Mouse (Mus musculus): ENCODE data around the gene Rgs8.

Rgs8 gene

DNA sequence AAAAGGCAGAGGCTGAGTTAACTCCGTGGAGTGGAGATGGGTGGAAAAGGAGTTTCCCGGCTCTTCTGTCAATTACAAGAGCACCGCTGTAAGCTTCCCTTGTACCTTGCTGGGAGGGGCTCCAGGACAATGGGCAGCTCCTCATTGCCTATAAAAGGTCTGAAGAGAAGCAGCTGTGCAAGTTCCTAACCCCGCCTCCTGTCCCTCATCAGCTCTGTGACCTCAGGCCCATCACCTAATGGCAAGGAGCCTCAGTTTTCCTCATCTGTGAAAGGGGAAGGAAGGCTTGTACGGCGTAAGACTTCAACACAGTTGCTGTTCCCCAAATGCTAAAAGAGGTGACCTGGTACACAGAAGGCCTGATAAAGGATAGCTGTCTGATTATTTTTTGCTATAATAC lies 24.8 kb downstream of the Rgs8 start:
- DNase-seq = no peak

DNA sequence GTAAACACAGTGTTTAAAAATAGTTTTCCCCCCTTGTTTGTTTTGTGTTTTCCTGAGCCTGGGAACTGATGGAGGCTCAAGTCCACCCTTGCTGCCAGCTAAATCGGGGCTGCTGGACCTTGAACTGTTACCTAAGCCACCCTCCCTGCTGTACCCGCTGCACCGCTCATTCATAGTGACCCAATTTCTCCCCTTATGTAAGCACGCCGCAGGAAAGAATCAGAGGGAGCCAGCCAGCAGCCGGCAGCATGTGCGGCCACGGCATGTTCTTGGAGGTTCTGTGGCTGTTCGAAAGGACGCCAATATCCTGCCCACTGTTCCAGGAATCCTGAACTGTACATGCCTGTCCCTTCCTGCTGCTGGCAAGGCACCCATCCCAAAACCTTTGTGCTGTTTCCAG lies 26.3 kb downstream of the Rgs8 start:
- no peak for DNase-seq

DNA sequence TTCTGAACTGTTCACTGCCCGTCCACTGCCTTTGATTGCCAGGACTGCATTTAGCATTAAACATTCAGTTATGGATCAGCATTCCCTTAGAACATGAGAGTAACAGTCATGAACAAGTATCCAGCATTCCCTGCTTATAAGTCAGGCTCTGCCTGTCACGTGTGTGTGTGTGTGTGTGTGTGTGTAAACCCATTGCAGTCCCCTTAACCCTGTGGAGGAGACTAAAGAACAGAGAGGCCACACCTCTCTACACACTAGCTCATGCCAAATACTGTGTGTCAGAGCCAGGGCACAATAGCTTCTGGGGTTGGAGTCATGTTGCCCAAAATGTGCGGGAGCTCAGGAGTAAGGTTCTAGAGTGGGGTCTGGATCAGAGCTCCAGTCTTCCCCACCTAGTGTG lies 26.8 kb downstream of the Rgs8 start:
- DNase-seq = no peak

DNA sequence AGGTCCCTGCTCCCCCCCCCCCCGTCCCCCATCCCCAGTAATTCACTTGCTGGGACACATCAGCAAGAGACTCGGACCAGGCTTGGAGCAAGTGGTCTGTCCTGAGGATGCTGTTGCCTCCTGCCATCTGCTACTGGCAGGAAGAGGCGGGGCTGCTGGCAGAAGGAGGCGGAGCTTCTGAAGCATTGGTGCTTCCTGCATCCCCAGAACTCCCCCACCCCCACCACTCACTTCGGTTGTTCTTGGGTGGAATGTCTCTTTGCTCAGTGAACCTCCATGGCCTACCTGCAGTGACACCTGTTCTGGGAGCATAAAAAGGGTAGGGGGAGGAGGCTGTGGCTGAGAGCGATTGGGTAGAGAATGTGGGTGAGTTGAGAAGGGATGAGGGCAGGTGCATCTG lies 27.5 kb downstream of the Rgs8 start:
- peak; percentile 72 for DNase-seq

DNA sequence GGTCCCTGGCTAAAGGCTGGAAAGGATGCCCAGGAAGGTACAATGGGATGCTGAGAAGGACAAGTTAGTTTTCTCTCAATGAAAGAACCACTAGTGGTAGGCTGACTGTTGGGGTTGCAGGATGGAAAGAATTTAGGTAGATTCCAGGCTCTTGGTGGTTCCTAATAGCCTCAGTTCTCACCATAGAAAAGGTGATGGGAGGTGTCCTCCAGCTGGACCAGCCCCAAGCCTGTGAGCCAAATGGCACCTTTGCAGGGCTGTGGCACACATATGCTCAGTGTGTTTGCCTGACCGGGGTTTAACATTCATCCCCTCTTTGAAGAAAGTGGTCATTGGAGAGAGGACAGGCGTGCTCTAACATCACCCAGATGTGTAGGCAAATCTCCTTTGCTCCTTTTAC lies 28.2 kb downstream of the Rgs8 start:
- DNase-seq = no peak

DNA sequence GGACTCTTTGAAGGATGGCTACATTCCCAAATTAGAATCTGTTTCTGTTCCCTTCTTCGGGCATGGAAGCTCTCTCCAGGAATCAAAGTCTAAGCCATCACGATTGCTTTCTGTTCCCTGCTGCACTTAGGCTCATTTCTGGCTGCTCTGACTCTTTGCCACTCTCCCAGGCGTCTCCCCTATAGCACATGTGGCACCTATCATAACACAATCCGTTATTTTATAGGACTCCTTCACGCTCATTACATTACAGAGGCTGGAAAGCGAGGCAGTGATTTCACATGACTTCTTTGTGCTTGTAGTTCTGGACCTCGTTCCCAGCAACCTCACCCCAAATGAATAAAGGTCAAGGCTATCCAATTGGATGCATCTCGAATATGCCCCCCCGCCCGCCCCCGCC lies 30.4 kb downstream of the Rgs8 start:
- DNase-seq = no peak

DNA sequence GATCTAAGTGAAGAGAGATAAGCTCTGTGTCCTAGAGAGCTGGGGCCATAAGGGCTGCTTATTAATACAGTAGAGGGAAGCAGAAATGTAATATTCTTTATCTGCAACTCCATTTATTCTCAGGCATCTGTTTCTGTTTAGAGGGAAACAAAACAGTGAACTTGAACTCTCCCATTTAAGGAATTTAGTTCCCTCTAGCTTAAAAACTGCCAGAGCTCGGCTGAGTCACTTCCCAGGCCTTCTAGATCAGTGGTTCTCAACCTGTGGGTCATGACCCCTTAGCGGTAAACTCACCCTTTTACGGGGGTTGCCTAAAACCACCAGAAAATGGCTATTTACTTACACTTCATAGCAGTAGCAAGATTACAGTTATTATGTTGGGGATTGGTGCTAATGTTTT lies 32.8 kb downstream of the Rgs8 start:
- DNase-seq = no peak

DNA sequence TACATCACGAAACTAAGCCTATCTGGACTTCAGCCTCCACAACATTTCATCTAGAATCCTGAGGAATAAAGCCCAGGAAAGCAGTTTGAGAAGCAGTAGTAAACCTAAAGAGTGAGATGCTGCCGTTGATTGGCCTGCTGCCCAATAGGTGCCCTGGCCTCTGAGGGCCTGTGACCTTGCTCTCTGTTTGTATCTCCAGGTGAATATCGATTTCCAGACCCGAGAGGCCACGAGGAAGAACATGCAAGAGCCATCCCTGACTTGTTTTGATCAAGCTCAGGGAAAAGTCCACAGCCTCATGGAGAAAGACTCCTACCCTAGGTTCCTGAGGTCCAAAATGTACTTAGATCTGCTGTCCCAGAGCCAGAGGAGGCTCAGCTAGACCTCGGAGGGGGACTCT lies 39.7 kb downstream of the Rgs8 start:
- no peak for DNase-seq

DNA sequence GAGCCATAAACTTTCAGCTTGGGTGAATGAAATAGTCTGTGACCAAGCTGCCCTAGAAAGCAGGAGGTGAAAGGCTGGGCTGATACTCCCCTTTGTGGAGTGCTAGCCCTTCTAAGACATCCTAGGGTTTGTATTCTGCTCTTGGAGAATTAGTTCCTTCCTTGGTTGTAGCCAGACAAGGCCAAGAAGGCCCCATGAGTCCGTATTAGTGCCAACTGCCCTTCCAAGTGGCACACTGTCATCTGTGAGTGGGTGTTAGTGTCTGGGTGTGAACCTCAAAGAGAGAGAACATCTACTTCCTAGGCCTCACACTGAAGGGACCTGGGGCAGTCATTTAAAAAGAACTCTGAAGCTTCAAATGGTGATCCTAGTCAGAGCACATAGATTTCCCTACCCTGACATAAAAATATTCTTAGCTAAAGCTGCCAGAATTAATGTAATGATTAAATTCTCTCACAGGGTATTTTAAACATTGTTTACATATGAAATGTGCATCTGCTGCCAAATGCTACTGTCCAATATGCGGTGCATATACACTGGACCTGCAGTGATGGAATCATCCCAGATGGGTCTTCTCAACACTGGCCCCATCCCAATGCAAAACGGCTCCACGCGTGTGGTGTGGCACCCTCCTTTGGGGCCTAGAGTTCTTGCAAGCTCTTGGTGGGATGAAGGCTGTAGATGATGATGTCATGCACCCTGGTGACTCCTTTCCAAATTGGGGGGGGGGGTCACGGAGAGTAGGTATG lies 41.7 kb downstream of the Rgs8 start:
- DNase-seq = no peak

DNA sequence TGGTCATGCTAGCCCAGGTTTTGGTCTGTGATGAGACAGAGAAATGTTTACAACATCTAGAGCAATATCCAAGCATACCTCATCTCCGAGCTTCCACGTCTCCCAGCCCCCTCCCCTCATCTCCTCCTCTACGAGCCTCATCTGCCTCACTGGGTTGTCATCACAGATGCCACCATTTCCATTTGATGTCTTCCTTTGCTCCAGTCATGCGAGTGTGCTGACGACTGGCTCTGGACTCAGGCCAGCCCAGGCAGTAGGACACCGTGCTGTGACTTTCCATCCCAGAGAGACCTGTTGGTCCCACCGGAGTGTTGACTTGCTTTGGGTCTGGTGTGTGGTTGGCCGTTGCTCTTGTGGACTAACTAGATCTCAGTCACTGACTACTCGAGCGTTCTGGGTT lies 42.6 kb downstream of the Rgs8 start:
- no peak for DNase-seq

DNA sequence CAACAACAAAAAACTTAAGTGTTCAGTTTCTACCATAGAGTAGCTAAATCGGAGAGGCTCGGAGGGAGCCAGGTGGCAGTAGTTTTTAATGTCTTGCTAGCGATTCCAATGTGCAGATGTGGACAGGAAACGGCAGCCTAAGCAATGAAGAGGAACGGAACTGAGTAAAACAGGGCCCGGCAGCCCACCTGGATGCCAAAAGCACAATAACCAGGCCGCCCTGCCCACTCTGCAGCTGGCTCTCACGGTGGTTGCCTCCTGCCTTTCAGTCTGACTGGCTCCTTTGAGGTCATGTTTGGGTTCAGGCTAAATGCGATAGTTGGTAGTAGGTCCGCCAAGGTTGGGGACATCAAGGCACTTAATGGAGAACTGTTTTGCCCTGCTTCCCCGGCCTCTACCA lies 43.3 kb downstream of the Rgs8 start:
- DNase-seq = peak; percentile 61

DNA sequence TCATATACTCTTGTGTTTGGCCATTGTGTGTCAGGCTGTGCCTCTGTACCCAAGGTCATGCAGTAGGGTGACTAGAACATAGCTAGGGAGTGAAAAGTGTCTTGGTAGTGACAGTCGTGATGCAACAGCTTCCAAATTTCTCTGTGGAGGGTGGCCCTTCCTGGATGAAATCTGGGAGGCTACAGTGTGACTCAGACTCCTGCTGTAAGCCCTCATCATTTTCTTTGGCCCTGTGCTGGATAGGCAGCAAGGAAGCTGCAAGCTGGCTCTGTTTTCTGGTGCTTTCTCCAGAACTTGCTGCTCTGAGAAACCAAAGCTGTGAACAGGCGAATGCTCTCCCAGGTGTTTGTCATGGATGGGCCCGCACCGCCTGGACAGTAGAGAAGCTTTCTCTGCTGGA lies 43.7 kb downstream of the Rgs8 start:
- no peak for DNase-seq

DNA sequence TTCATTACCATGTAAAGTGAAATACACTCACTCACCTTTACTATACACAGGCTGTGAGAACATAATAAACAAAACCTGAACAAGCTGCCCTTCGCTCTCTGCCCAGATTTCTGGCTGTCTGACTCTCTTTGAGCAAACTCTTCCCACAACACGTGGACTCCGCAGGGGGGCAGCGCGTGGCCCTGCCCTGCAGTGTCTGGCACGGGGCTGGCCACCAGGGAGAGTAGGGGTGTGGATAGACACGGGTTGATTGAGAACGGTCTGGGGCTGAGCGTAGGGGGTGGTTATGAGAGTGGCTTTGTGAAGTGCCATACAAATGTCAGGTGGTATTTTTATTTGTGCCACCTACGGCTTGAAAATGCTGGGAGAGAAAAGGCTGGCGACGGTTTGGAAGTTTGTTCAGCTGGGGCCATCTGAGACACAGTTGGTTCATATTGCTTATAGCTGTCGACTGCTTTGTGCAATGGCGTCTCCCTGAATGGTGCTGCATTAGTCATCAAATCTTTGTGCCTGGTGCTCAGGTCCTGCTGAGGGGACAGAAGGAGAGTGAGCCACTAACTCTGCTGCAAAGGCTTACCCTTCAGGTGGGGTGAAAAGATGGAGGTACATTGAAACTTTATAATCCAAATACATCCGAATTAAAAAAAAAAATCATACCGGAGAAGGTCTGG lies 44.9 kb downstream of the Rgs8 start:
- DNase-seq = no peak

DNA sequence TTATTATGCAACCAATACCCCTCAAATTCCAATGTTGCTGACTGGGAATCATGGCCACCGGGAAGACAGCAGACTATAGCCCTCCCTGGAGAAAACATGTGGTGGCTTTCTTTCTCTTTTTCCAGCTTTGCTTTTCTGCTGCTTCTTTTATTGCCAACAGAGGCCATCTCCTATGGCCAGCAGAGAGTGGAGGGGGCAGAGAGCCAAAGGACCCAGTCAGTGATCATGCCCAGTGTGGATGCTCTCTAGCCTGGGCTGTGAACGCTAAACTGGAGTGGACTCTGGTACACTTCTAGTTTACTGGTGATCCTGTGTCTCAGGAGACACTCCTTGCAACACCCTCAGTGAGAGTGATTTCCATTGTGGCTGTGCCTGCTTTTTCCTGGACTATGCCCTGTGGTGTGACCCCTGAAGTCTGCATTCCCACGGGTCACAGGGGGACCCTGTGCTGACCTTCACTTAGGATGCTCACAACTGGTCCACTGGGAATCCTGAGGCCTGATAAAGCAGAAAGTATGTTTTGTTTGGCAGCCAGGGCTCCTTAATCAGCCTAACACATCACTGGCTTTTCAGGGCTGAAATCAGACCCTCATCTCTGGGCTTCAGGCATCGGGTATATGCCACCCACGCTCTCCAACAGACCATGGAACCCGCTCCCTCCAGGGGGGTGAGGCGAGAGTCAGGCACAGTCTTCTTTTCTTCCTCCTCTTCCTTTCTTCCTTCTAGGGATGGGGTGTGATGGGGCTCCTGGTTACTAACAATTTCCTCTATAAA lies 45.7 kb downstream of the Rgs8 start:
- DNase-seq = no peak

DNA sequence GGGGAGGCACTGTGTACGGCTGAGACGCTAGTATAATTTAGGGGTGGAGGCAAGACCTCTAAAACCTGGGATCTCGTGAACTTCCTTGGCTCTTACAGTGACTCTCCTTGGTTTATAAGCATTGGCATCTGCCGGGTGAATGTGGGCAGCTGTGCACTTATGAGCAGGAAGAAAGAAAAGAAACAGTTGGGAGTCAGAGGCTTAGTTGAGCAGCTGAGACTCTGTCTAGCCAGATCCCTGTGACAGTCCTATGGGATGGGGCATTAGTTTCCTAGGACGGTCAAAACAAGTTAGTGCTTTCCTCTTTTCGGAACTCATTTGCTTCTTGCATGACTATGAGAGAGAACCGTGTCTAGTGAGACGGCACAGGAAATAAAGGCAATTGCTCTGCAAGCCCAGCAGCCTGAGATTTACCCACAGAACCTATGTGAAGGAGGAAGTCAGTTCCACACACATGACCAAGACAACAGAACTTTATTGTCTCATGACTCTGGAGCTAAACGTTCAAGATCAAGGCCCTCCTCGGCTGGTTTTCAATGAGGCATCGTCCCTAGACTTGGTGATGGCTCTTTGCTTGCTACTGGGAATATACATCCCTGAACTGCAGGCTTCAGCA lies 47.7 kb downstream of the Rgs8 start:
- peak; percentile 44 for DNase-seq

DNA sequence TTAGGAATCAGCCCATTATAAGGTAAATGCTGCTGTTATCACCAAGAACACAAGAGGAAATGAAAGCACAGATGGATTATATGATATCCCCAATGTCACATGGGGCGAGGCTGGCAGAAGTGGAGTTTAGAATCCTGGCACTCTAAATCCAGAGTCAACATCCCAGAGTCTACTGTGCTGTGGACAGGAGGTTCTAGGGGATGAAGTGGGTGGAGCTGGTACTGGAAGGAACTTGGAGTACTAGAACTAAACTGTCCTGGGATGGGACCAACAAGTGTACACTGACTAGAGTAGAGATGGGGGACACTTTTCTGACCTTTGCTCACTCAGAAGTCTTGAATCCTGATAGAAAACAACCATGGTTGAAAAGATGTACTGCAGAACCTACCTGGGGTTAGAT lies 48.6 kb downstream of the Rgs8 start:
- DNase-seq = no peak

DNA sequence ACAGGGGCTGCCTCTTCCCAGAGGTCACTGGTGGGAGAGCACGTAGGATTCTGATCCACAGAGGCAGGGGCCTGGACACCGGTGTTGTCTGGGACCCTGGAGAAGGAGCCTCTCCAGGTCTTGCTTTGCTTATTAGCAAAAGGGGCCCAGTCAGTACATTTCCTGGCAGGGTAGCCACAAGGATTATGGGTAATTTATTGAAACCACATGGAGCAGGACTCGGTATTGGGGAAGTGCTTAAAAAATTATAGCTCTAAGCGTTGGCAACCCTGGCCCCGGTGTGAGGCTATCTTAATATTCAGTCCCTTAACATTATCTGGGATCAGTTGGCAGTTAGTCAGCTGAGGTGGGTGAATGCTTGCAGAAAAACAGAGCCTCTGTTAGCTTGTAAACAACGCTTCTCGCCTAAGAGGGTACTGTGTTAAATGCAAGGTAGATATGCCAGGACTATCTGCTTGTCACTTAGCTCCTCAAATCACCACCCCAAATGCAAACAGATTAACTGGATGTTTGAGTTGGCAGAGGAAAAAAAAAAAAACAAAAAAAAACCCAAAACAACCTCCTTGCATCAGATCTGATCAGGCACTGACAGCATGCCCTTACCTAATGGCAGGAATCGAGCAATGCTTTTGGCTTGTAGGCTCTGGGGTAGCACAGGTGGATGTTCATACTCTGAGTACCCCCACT lies 49.5 kb downstream of the Rgs8 start:
- no peak for DNase-seq

DNA sequence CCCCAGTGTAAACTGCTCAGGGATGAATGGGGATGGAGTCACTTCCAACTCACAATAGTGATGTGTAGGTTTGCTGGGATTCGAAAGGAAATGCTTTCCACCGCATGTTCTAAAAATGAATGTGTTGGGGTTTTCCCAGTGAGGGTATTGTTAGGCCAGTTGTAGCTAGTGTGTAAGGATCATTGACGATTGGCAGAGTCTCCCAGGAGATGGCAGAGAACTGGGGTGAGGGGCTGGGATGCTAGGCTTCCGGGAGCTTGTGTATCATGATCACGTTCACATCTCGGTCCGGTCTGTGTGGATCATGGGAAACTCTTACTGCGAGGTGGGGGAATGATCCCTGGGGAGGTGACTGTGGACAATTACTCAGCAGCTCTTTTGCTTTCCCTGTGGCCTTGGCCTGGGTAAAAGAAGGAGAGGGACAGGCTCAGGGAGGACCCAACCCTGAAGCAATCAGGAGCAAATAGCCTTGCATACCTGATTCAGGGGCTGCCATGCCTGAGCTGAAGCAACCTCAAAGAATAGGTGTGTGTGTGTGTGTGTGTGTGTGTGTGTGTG lies 50.1 kb downstream of the Rgs8 start:
- no peak for DNase-seq

DNA sequence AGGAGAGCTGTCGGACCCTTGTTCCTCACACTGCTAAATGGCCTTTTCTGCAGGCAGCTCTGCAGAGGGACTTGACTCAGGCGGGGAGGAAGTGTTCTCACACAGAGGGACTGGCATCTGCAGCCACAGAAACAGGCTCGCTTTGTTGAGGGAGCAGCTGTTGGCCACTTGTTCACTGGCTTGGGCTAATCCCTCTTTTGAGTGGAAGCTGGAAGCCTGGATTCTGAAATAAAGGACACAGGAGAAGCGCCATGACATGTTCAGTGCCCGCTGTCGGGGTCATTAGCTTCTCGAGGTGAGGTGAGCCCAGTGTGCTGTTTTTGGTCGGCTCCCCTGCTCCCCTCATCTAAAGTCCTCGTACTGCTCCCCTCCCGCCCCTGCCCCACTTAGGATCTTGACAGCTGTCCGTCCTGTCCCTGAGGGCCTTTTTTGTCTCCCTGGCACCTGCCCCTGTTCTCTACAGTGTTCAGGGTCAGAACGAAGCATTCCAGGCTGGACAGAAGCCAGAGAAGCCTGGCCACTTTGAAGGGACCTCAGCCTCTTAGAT lies 50.7 kb downstream of the Rgs8 start:
- DNase-seq = peak; percentile 54

DNA sequence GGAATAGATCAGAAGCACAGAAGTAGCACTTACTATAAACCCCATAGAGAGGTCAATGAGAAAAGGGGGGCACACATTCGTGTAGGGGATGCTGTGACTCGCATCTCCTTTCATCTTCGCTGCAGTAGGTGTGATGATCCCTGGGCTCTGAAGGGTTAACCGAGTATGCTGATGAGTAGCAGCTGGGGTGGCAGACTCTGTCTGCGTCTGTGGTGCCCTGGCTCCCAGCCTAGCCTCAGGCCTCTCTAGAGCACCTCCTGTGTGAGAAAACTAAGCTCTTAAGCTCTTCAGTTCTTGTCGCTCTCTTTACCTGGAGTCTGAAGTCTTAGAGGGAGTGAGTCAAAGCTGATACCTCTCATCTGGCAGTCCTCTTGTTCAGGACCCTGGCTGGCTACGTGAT lies 51.3 kb downstream of the Rgs8 start:
- peak; percentile 47 for DNase-seq

DNA sequence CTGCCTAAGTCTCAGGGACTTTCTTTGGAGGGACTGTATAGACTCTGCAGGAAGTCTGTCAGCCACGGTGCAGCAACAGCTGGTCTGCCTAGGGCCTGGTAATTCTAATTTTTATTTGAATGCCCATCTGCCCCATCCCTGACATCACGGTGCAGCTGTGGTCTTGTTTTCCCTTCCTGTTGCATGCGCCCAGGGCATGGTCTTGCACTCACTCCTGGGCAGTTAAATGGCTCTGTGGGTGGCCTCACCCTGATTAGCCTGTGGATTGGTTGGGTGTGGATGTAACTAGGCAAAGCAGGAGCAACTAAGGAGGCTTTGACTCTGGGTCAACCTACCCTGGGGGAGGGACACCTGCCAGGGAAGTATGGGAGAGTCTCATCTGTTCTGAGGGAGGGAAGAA lies 52.2 kb downstream of the Rgs8 start:
- no peak for DNase-seq

DNA sequence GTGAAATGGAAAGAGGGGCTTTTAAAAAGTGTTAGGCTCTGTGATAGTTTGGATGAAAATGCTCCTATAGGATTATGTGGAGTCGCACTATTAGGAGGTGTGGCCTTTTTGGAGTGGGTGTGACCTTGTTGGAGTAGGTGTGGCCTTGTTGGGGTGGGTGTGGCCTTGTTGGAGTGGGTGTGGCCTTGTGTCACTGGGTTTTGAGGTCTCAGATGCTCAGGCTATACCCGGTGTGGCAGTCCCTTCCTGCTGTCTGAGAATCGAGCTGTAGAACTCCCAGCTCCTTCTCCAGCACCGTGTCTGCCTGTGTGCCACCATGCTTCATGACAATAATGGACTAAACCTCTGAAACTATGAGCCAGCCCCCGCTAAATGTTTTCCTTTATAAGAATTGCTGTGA lies 55.8 kb downstream of the Rgs8 start:
- DNase-seq = no peak

Data from thymus, postnatal 4 days (tissue).